Mouse (Mus musculus): ENCODE results near the gene Vmn1r239-ps. TPM values are rescaled to one million over a fixed set of nuclear protein-coding genes. Genes with fewer than 3 reads are reported as not detected.
"Not testable (repeated sequence)": the region's sequence is repeated elsewhere in the genome, so short reads cannot be mapped to it uniquely, and the experiment has no call there.

Gene Vmn1r239-ps
- polyA plus RNA-seq (2014; fragmentation: Nextera tagmentation; extraction: Ambion mirVana), result not detected in 2 replicates

GRCm38 (mm10) chrX:147453610-147454009 is at the start of gene Vmn1r239-ps:
Gene Vmn1r239-ps (minus strand): TSS chrX:147453710.
- H3K27ac ChIP-seq (ENCODE audit: low read length); H3K9ac ChIP-seq (replicated peaks; ENCODE audit: low read depth, low read length); ATAC-seq (ENCODE audit: insufficient number of reproducible peaks, insufficient read depth, low FRiP score, low read depth); H3K4me1 ChIP-seq (ENCODE audit: control insufficient read depth, insufficient read depth, low read length); H3K36me3 ChIP-seq (ENCODE audit: control insufficient read depth, insufficient read depth, low read length); H3K4me3 ChIP-seq (ENCODE audit: low read depth, low read length); H3K27me3 ChIP-seq (ENCODE audit: control insufficient read depth, insufficient read depth, low read length); H3K4me2 ChIP-seq (replicated peaks; ENCODE audit: low read depth, low read length); H3K9me3 ChIP-seq (ENCODE audit: control insufficient read depth, low read depth, low read length): not testable (repeated sequence)
- WGBS, result 78% methylated on average over 1 of the region's 1 CpGs

GRCm38 (mm10) chrX:147489551-147489950 is 36.0 kb upstream of the Vmn1r239-ps start:
- Histone ChIP-seq H3K9me3 (ENCODE audit: control insufficient read depth, low read depth, low read length) (no peaks in the 10 kb centered on the region), H3K27ac (ENCODE audit: low read length) (no peak overlapping the region), H3K4me2 (replicated peaks; ENCODE audit: low read depth, low read length) (no peak overlapping the region), H3K36me3 (ENCODE audit: control insufficient read depth, insufficient read depth, low read length) (no peaks in the 10 kb centered on the region), H3K9ac (replicated peaks; ENCODE audit: low read depth, low read length) (no peak overlapping the region), H3K4me3 (ENCODE audit: low read depth, low read length) (no peak overlapping the region), H3K4me1 (ENCODE audit: control insufficient read depth, insufficient read depth, low read length) (no peaks in the 10 kb centered on the region), H3K27me3 (ENCODE audit: control insufficient read depth, insufficient read depth, low read length) (no peaks in the 10 kb centered on the region)
- 62% methylated on average over 2 of the region's 2 CpGs for WGBS
- no peak for ATAC-seq (ENCODE audit: insufficient number of reproducible peaks, insufficient read depth, low FRiP score, low read depth)

DNA sequence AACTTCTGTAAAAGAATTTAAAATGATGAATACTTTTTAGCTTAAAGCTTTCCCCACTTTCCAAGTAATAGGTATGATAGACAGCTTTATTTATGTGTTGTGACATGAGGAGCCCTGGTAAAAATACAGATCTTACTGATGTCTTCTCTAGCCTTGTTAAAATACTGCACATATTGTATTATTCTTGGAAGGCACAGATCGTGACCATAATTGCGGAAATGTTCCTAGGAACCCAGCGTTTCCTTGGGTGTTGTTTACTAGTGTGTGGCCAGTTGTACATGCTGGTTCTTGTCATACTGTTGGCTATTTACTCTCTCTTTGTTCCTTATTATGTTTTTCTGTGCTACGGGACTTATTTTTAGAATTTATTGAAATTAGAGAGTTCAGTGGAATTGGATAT is 10.1 kb downstream of the Vmn1r239-ps start:
- H3K27ac ChIP-seq (ENCODE audit: low read length), result no peak overlapping the region
- no peaks in the 10 kb centered on the region for H3K27me3 ChIP-seq (ENCODE audit: control insufficient read depth, insufficient read depth, low read length)
- ATAC-seq (ENCODE audit: insufficient number of reproducible peaks, insufficient read depth, low FRiP score, low read depth), result no peak
- 81% methylated on average over 4 of the region's 4 CpGs for WGBS
- H3K4me1 ChIP-seq (ENCODE audit: control insufficient read depth, insufficient read depth, low read length), result no peaks in the 10 kb centered on the region
- H3K36me3 ChIP-seq (ENCODE audit: control insufficient read depth, insufficient read depth, low read length), result no peaks in the 10 kb centered on the region
- no peaks in the 10 kb centered on the region for H3K9me3 ChIP-seq (ENCODE audit: control insufficient read depth, low read depth, low read length)
- H3K4me3 ChIP-seq (ENCODE audit: low read depth, low read length), result no peak overlapping the region
- no peak overlapping the region for H3K9ac ChIP-seq (replicated peaks; ENCODE audit: low read depth, low read length)
- no peak overlapping the region for H3K4me2 ChIP-seq (replicated peaks; ENCODE audit: low read depth, low read length)

GRCm38 (mm10) chrX:147435400-147435799 is 18.1 kb downstream of the Vmn1r239-ps start:
- 78% methylated on average over 2 of the region's 2 CpGs for WGBS
- Histone ChIP-seq H3K36me3 (ENCODE audit: control insufficient read depth, insufficient read depth, low read length) (no peaks in the 10 kb centered on the region), H3K4me3 (ENCODE audit: low read depth, low read length) (no peak overlapping the region), H3K27ac (ENCODE audit: low read length) (no peak overlapping the region), H3K9me3 (ENCODE audit: control insufficient read depth, low read depth, low read length) (no peaks in the 10 kb centered on the region), H3K27me3 (ENCODE audit: control insufficient read depth, insufficient read depth, low read length) (no peaks in the 10 kb centered on the region), H3K4me1 (ENCODE audit: control insufficient read depth, insufficient read depth, low read length) (no peaks in the 10 kb centered on the region), H3K4me2 (replicated peaks; ENCODE audit: low read depth, low read length) (no peak overlapping the region), H3K9ac (replicated peaks; ENCODE audit: low read depth, low read length) (no peak overlapping the region)
- no peak for ATAC-seq (ENCODE audit: insufficient number of reproducible peaks, insufficient read depth, low FRiP score, low read depth)

- no peak overlapping the region for H3K4me2 ChIP-seq (replicated peaks; ENCODE audit: low read depth, low read length)
- no peaks in the 10 kb centered on the region for H3K27me3 ChIP-seq (ENCODE audit: control insufficient read depth, insufficient read depth, low read length)
- no peak overlapping the region for H3K27ac ChIP-seq (ENCODE audit: low read length)
- H3K4me3 ChIP-seq (ENCODE audit: low read depth, low read length), result no peak overlapping the region
- H3K36me3 ChIP-seq (ENCODE audit: control insufficient read depth, insufficient read depth, low read length), result no peaks in the 10 kb centered on the region
- no peaks in the 10 kb centered on the region for H3K4me1 ChIP-seq (ENCODE audit: control insufficient read depth, insufficient read depth, low read length)
- H3K9ac ChIP-seq (replicated peaks; ENCODE audit: low read depth, low read length), result no peak overlapping the region
- ATAC-seq (ENCODE audit: insufficient number of reproducible peaks, insufficient read depth, low FRiP score, low read depth), result no peak
- no peaks in the 10 kb centered on the region for H3K9me3 ChIP-seq (ENCODE audit: control insufficient read depth, low read depth, low read length)
- 68% methylated on average over 1 of the region's 1 CpGs for WGBS
These were observed 23.8 kb downstream of the Vmn1r239-ps start for GRCm38 (mm10) chrX:147429753-147430152.

- no peaks in the 10 kb centered on the region for H3K27me3 ChIP-seq (ENCODE audit: control insufficient read depth, insufficient read depth, low read length)
- H3K9ac ChIP-seq (replicated peaks; ENCODE audit: low read depth, low read length), result no peak within 1 kb of the TSS
- H3K36me3 ChIP-seq (ENCODE audit: control insufficient read depth, insufficient read depth, low read length), result no peaks in the 10 kb centered on the region
- H3K4me3 ChIP-seq (ENCODE audit: low read depth, low read length), result no peak within 1 kb of the TSS
- H3K27ac ChIP-seq (ENCODE audit: low read length), result no peak within 1 kb of the TSS
- H3K4me2 ChIP-seq (replicated peaks; ENCODE audit: low read depth, low read length), result no peak within 1 kb of the TSS
- WGBS, result 55% methylated on average over 1 of the region's 1 CpGs
- no peaks in the 10 kb centered on the region for H3K4me1 ChIP-seq (ENCODE audit: control insufficient read depth, insufficient read depth, low read length)
- no peak for ATAC-seq (ENCODE audit: insufficient number of reproducible peaks, insufficient read depth, low FRiP score, low read depth)
- no peaks in the 10 kb centered on the region for H3K9me3 ChIP-seq (ENCODE audit: control insufficient read depth, low read depth, low read length)
These were observed 24.4 kb downstream of the Vmn1r239-ps start, which contains the start of gene Il13ra2 for GRCm38 (mm10) chrX:147429129-147429528. Gene Il13ra2 (minus strand): TSS chrX:147429192.

Other genes starting within 250 kb of the Vmn1r239-ps start
- not detected in 2 replicates for gene Il13ra2, start 24.5 kb downstream of the Vmn1r239-ps start, polyA plus RNA-seq (2014; fragmentation: Nextera tagmentation; extraction: Ambion mirVana)
- gene Lrch2, start 100.4 kb upstream of the Vmn1r239-ps start, polyA plus RNA-seq (2014; fragmentation: Nextera tagmentation; extraction: Ambion mirVana), result 8.8 and 10.1 TPM in 2 replicates